Mouse (Mus musculus) hindbrain, embryonic 13.5 days (tissue): ENCODE measurements at regions not wholly inside any gene's neighbourhood (a gene's known extent, or its start where the extent isn't known, plus 50 kb on each side); places are given as distances from the start of the nearest gene placed in this dataset.

Source experiments
- ATAC-seq: fragments of 200-750 bp; cut with Nextera tagmentation; 2 replicates; pipeline ENCODE4 v1.8.0; 2017; ENCODE audit warnings: moderate TSS enrichment; ENCODE audit not compliant: low FRiP score
- H3K27ac ChIP-seq: fragments of 300-500 bp; sonication (generic); 2 replicates; pipeline ENCODE4 v1.5.1; 2015; ENCODE audit warnings: inconsistent platforms, mild to moderate bottlenecking, moderate library complexity
- H3K27me3 ChIP-seq: fragments of 300-500 bp; sonication (generic); 2 replicates; pipeline ENCODE4 v1.6.1; 2015; ENCODE audit warnings: mild to moderate bottlenecking, inconsistent platforms
- H3K36me3 ChIP-seq: fragments of 300-500 bp; sonication (generic); 2 replicates; pipeline ENCODE4 v1.6.1; 2015; ENCODE audit warnings: mild to moderate bottlenecking, inconsistent platforms
- H3K4me1 ChIP-seq: fragments of 300-500 bp; sonication (generic); replicated peaks from 2 replicates; pipeline ENCODE4 v1.6.1; 2015; ENCODE audit warnings: inconsistent platforms
- H3K4me2 ChIP-seq: fragments of 300-500 bp; sonication (generic); 2 replicates; pipeline ENCODE4 v1.6.1; 2015; ENCODE audit warnings: inconsistent platforms, mild to moderate bottlenecking, moderate library complexity
- H3K4me3 ChIP-seq: fragments of 300-500 bp; sonication (generic); 2 replicates; pipeline ENCODE4 v1.5.1; 2015; ENCODE audit warnings: mild to moderate bottlenecking, inconsistent platforms
- H3K9ac ChIP-seq: fragments of 300-500 bp; sonication (generic); 2 replicates; pipeline ENCODE4 v1.6.1; 2015; ENCODE audit warnings: mild to moderate bottlenecking, inconsistent platforms
- H3K9me3 ChIP-seq: fragments of 300-500 bp; sonication (generic); 2 replicates; pipeline ENCODE4 v1.6.1; 2016; ENCODE audit warnings: inconsistent platforms
- WGBS: fragments of 180-500 bp; shearing (Covaris S2); methylation state at CpG from one replicate; pipeline ENCODE4 v1.1.7; 2015; 5-methylcytosine and 5-hydroxymethylcytosine counted together

GRCm38 (mm10) chr2:79131743-79132517 lies 123.3 kb upstream of the Itga4 start:
- H3K4me2 ChIP-seq, result no peak overlapping the region
- H3K36me3 ChIP-seq, result no peaks in the 10 kb centered on the region
- H3K4me1 ChIP-seq, result no peaks in the 10 kb centered on the region
- H3K4me3 ChIP-seq, result no peak overlapping the region
- H3K27me3 ChIP-seq, result no peaks in the 10 kb centered on the region
- H3K9ac ChIP-seq, result no peak overlapping the region
- H3K27ac ChIP-seq, result no peak overlapping the region
- H3K9me3 ChIP-seq, result no peaks in the 10 kb centered on the region
- ATAC-seq, result no peak
- 79% methylated on average over 5 of the region's 5 CpGs for WGBS

- ATAC-seq, result no peak
- WGBS, result 65% methylated on average over 3 of the region's 3 CpGs
- no peak overlapping the region for H3K4me3 ChIP-seq
Observed at GRCm38 (mm10) chr2:79132518-79132845, 122.7 kb upstream of the Itga4 start.

GRCm38 (mm10) chr2:79134281-79134680 lies 120.9 kb upstream of the Itga4 start:
- H3K9ac ChIP-seq, result no peak overlapping the region
- no peak overlapping the region for H3K27ac ChIP-seq
- H3K4me1 ChIP-seq, result no peaks in the 10 kb centered on the region
- 87% methylated on average over 5 of the region's 5 CpGs for WGBS
- no peak overlapping the region for H3K4me3 ChIP-seq
- no peaks in the 10 kb centered on the region for H3K36me3 ChIP-seq
- no peaks in the 10 kb centered on the region for H3K9me3 ChIP-seq
- no peak for ATAC-seq
- H3K4me2 ChIP-seq, result no peak overlapping the region
- H3K27me3 ChIP-seq, result no peaks in the 10 kb centered on the region

More at GRCm38 (mm10) chr2:79132518-79132845, 122.7 kb upstream of the Itga4 start:
- Histone ChIP-seq H3K4me2 (no peak overlapping the region), H3K27me3 (no peaks in the 10 kb centered on the region), H3K36me3 (no peaks in the 10 kb centered on the region), H3K9me3 (no peaks in the 10 kb centered on the region), H3K27ac (no peak overlapping the region), H3K9ac (no peak overlapping the region), H3K4me1 (no peaks in the 10 kb centered on the region)

GRCm38 (mm10) chr2:79135986-79136385 lies 119.2 kb upstream of the Itga4 start:
- Histone ChIP-seq H3K36me3 (no peaks in the 10 kb centered on the region), H3K27me3 (no peaks in the 10 kb centered on the region), H3K9me3 (no peaks in the 10 kb centered on the region), H3K4me3 (no peak overlapping the region), H3K4me1 (no peaks in the 10 kb centered on the region), H3K4me2 (no peak overlapping the region), H3K27ac (no peak overlapping the region), H3K9ac (no peak overlapping the region)
- 95% methylated on average over 2 of the region's 2 CpGs for WGBS
- no peak for ATAC-seq

GRCm38 (mm10) chr2:79136619-79137458 lies 118.4 kb upstream of the Itga4 start:
- Histone ChIP-seq H3K36me3 (no peaks in the 10 kb centered on the region), H3K4me2 (no peak overlapping the region), H3K4me1 (no peaks in the 10 kb centered on the region), H3K27ac (no peak overlapping the region), H3K9ac (no peak overlapping the region), H3K27me3 (no peaks in the 10 kb centered on the region), H3K9me3 (no peaks in the 10 kb centered on the region), H3K4me3 (no peak overlapping the region)
- 89% methylated on average over 12 of the region's 12 CpGs for WGBS
- no peak for ATAC-seq

- Histone ChIP-seq H3K36me3 (no peaks in the 10 kb centered on the region), H3K9me3 (no peaks in the 10 kb centered on the region), H3K4me1 (no peaks in the 10 kb centered on the region), H3K27ac (no peak overlapping the region), H3K9ac (no peak overlapping the region), H3K27me3 (no peaks in the 10 kb centered on the region), H3K4me3 (no peak overlapping the region), H3K4me2 (no peak overlapping the region)
- ATAC-seq, result no peak
- 70% methylated on average over 6 of the region's 6 CpGs for WGBS
Observed at GRCm38 (mm10) chr2:79137694-79138171, 117.5 kb upstream of the Itga4 start.

GRCm38 (mm10) chr2:79138368-79139109 lies 116.7 kb upstream of the Itga4 start:
- Histone ChIP-seq H3K36me3 (no peaks in the 10 kb centered on the region), H3K4me1 (no peaks in the 10 kb centered on the region), H3K9me3 (no peaks in the 10 kb centered on the region), H3K9ac (no peak overlapping the region), H3K27ac (no peak overlapping the region), H3K4me3 (no peak overlapping the region), H3K4me2 (no peak overlapping the region), H3K27me3 (no peaks in the 10 kb centered on the region)
- no peak for ATAC-seq
- 90% methylated on average over 8 of the region's 8 CpGs for WGBS

GRCm38 (mm10) chr2:79141961-79142360 lies 113.3 kb upstream of the Itga4 start:
- WGBS, result 75% methylated on average over 7 of the region's 7 CpGs
- Histone ChIP-seq H3K4me1 (no peaks in the 10 kb centered on the region), H3K36me3 (no peaks in the 10 kb centered on the region), H3K27me3 (no peaks in the 10 kb centered on the region), H3K27ac (no peak overlapping the region), H3K4me2 (no peak overlapping the region), H3K9ac (no peak overlapping the region), H3K4me3 (no peak overlapping the region), H3K9me3 (no peaks in the 10 kb centered on the region)
- ATAC-seq, result no peak

GRCm38 (mm10) chr2:79143196-79143595 lies 112.0 kb upstream of the Itga4 start:
- H3K4me1 ChIP-seq, result no peaks in the 10 kb centered on the region
- H3K9me3 ChIP-seq, result no peaks in the 10 kb centered on the region
- no peaks in the 10 kb centered on the region for H3K36me3 ChIP-seq
- no peak overlapping the region for H3K4me3 ChIP-seq
- ATAC-seq, result no peak
- no peak overlapping the region for H3K9ac ChIP-seq
- no peak overlapping the region for H3K27ac ChIP-seq
- WGBS, result 88% methylated on average over 3 of the region's 3 CpGs
- H3K4me2 ChIP-seq, result no peak overlapping the region
- H3K27me3 ChIP-seq, result no peaks in the 10 kb centered on the region

- Histone ChIP-seq H3K9ac (no peak overlapping the region), H3K4me3 (no peak overlapping the region), H3K36me3 (no peaks in the 10 kb centered on the region), H3K4me1 (no peaks in the 10 kb centered on the region), H3K27me3 (no peaks in the 10 kb centered on the region), H3K4me2 (no peak overlapping the region), H3K9me3 (no peaks in the 10 kb centered on the region), H3K27ac (no peak overlapping the region)
- WGBS, result 78% methylated on average over 1 of the region's 1 CpGs
- no peak for ATAC-seq
Observed at GRCm38 (mm10) chr2:79145897-79146296, 109.3 kb upstream of the Itga4 start.

GRCm38 (mm10) chr2:79146563-79146962 lies 108.7 kb upstream of the Itga4 start:
- no peak for ATAC-seq
- 82% methylated on average over 4 of the region's 4 CpGs for WGBS
- Histone ChIP-seq H3K9me3 (no peaks in the 10 kb centered on the region), H3K27me3 (no peaks in the 10 kb centered on the region), H3K27ac (no peak overlapping the region), H3K4me2 (no peak overlapping the region), H3K4me3 (no peak overlapping the region), H3K36me3 (no peaks in the 10 kb centered on the region), H3K9ac (no peak overlapping the region), H3K4me1 (no peaks in the 10 kb centered on the region)

- no peak overlapping the region for H3K9ac ChIP-seq
- no peak for ATAC-seq
- 72% methylated on average over 3 of the region's 3 CpGs for WGBS
- H3K4me1 ChIP-seq, result no peaks in the 10 kb centered on the region
- no peaks in the 10 kb centered on the region for H3K27me3 ChIP-seq
- no peak overlapping the region for H3K27ac ChIP-seq
- no peak overlapping the region for H3K4me3 ChIP-seq
- H3K9me3 ChIP-seq, result no peaks in the 10 kb centered on the region
- H3K36me3 ChIP-seq, result no peaks in the 10 kb centered on the region
- H3K4me2 ChIP-seq, result no peak overlapping the region
Observed at GRCm38 (mm10) chr2:79149012-79149698, 106.1 kb upstream of the Itga4 start.
